Mouse (Mus musculus): ENCODE measurements around the gene Renbp. TPM values are rescaled to one million over a fixed set of nuclear protein-coding genes. Genes with fewer than 3 reads are reported as not detected.
A peak's percentile ranks its signal among the peaks of the same experiment; 100 is the strongest.

Gene Renbp
- polyA plus RNA-seq, 1 experiment from 2014 or later, result 788 TPM

GRCm38 (mm10) chrX:73952603-73953002 lies 22.0 kb upstream of the Renbp start:
- Histone ChIP-seq H3K4me3 (ENCODE audit: low read depth, low read length) (no peak overlapping the region), H3K9ac (ENCODE audit: low read depth, low read length) (no peak overlapping the region), H3K27ac (ENCODE audit: low read depth, low read length) (no peak overlapping the region), H3K4me1 (replicated peaks; ENCODE audit: control insufficient read depth, insufficient read depth, low read length) (no peaks in the 10 kb centered on the region), H3K9me3 (ENCODE audit: control insufficient read depth) (no peaks in the 10 kb centered on the region), H3K4me2 (replicated peaks; ENCODE audit: low read depth) (no peak overlapping the region), H3K27me3 (replicated peaks; ENCODE audit: control insufficient read depth, insufficient read depth, low read length) (no peaks in the 10 kb centered on the region), H3K36me3 (ENCODE audit: control insufficient read depth, insufficient read depth) (peaks cover 65% of the 10 kb centered on the region)
- WGBS, result 87% methylated on average over 5 of the region's 5 CpGs
- no peak for TF ChIP-seq CTCF (IDR thresholded peaks at IDR 0.05; ENCODE audit: low read depth)
- ATAC-seq, result no peak

- ATAC-seq, result no peak
- H3K36me3 ChIP-seq (ENCODE audit: control insufficient read depth, insufficient read depth), result peaks cover 65% of the 10 kb centered on the region
- H3K27ac ChIP-seq (ENCODE audit: low read depth, low read length), result no peak overlapping the region
- 95% methylated on average over 10 of the region's 10 CpGs for WGBS
- no peaks in the 10 kb centered on the region for H3K9me3 ChIP-seq (ENCODE audit: control insufficient read depth)
- no peak for TF ChIP-seq CTCF (IDR thresholded peaks at IDR 0.05; ENCODE audit: low read depth)
- no peaks in the 10 kb centered on the region for H3K27me3 ChIP-seq (replicated peaks; ENCODE audit: control insufficient read depth, insufficient read depth, low read length)
- H3K9ac ChIP-seq (ENCODE audit: low read depth, low read length), result no peak overlapping the region
- H3K4me2 ChIP-seq (replicated peaks; ENCODE audit: low read depth), result no peak overlapping the region
- no peak overlapping the region for H3K4me3 ChIP-seq (ENCODE audit: low read depth, low read length)
- H3K4me1 ChIP-seq (replicated peaks; ENCODE audit: control insufficient read depth, insufficient read depth, low read length), result no peaks in the 10 kb centered on the region
Observed at GRCm38 (mm10) chrX:73949341-73949740, 18.7 kb upstream of the Renbp start.

GRCm38 (mm10) chrX:73948647-73949046 lies 18.0 kb upstream of the Renbp start:
- WGBS, result 33% methylated on average over 4 of the region's 4 CpGs
- Histone ChIP-seq H3K4me2 (replicated peaks; ENCODE audit: low read depth) (no peak overlapping the region), H3K27ac (ENCODE audit: low read depth, low read length) (no peak overlapping the region), H3K36me3 (ENCODE audit: control insufficient read depth, insufficient read depth) (peaks cover 69% of the 10 kb centered on the region), H3K9me3 (ENCODE audit: control insufficient read depth) (no peaks in the 10 kb centered on the region), H3K4me1 (replicated peaks; ENCODE audit: control insufficient read depth, insufficient read depth, low read length) (no peaks in the 10 kb centered on the region), H3K27me3 (replicated peaks; ENCODE audit: control insufficient read depth, insufficient read depth, low read length) (no peaks in the 10 kb centered on the region), H3K9ac (ENCODE audit: low read depth, low read length) (no peak overlapping the region), H3K4me3 (ENCODE audit: low read depth, low read length) (no peak overlapping the region)
- peak; percentile 91 for TF ChIP-seq CTCF (IDR thresholded peaks at IDR 0.05; ENCODE audit: low read depth)
- peak; percentile 55 for ATAC-seq

- no peak overlapping the region for H3K4me3 ChIP-seq (ENCODE audit: low read depth, low read length)
- H3K9me3 ChIP-seq (ENCODE audit: control insufficient read depth), result no peaks in the 10 kb centered on the region
- H3K27me3 ChIP-seq (replicated peaks; ENCODE audit: control insufficient read depth, insufficient read depth, low read length), result no peaks in the 10 kb centered on the region
- H3K27ac ChIP-seq (ENCODE audit: low read depth, low read length), result no peak overlapping the region
- H3K4me1 ChIP-seq (replicated peaks; ENCODE audit: control insufficient read depth, insufficient read depth, low read length), result no peaks in the 10 kb centered on the region
- no peak for TF ChIP-seq CTCF (IDR thresholded peaks at IDR 0.05; ENCODE audit: low read depth)
- no peak overlapping the region for H3K4me2 ChIP-seq (replicated peaks; ENCODE audit: low read depth)
- ATAC-seq, result no peak
- H3K9ac ChIP-seq (ENCODE audit: low read depth, low read length), result no peak overlapping the region
- H3K36me3 ChIP-seq (ENCODE audit: control insufficient read depth, insufficient read depth), result peaks cover 60% of the 10 kb centered on the region
- WGBS, result 63% methylated on average over 6 of the region's 6 CpGs
Observed at GRCm38 (mm10) chrX:73946896-73947295, 16.2 kb upstream of the Renbp start.

- WGBS, result 54% methylated on average over 2 of the region's 2 CpGs
- peak; percentile 87 for ATAC-seq
- 0 out of 2 replicates have a peak overlapping the region, but pooled peaks have one; percentile 46 for H3K27ac ChIP-seq (ENCODE audit: low read depth, low read length)
Observed at GRCm38 (mm10) chrX:73942294-73942693, 11.6 kb upstream of the Renbp start.

GRCm38 (mm10) chrX:73941860-73942259 lies 11.2 kb upstream of the Renbp start:
- no peak overlapping the region for H3K4me2 ChIP-seq (replicated peaks; ENCODE audit: low read depth)
- no peaks in the 10 kb centered on the region for H3K4me1 ChIP-seq (replicated peaks; ENCODE audit: control insufficient read depth, insufficient read depth, low read length)
- TF ChIP-seq CTCF (IDR thresholded peaks at IDR 0.05; ENCODE audit: low read depth), result no peak
- WGBS, result 54% methylated on average over 2 of the region's 2 CpGs
- peak; percentile 64 for ATAC-seq
- H3K9ac ChIP-seq (ENCODE audit: low read depth, low read length), result no peak overlapping the region
- H3K27ac ChIP-seq (ENCODE audit: low read depth, low read length), result peak overlapping the region; percentile 64; the same call in 1 of the 2 replicates
- no peak overlapping the region for H3K4me3 ChIP-seq (ENCODE audit: low read depth, low read length)
- H3K36me3 ChIP-seq (ENCODE audit: control insufficient read depth, insufficient read depth), result peaks cover 21% of the 10 kb centered on the region
- H3K9me3 ChIP-seq (ENCODE audit: control insufficient read depth), result no peaks in the 10 kb centered on the region
- no peaks in the 10 kb centered on the region for H3K27me3 ChIP-seq (replicated peaks; ENCODE audit: control insufficient read depth, insufficient read depth, low read length)

More at GRCm38 (mm10) chrX:73942294-73942693, 11.6 kb upstream of the Renbp start:
- no peak overlapping the region for H3K4me3 ChIP-seq (ENCODE audit: low read depth, low read length)
- TF ChIP-seq CTCF (IDR thresholded peaks at IDR 0.05; ENCODE audit: low read depth), result no peak
- no peaks in the 10 kb centered on the region for H3K4me1 ChIP-seq (replicated peaks; ENCODE audit: control insufficient read depth, insufficient read depth, low read length)
- no peaks in the 10 kb centered on the region for H3K9me3 ChIP-seq (ENCODE audit: control insufficient read depth)
- H3K4me2 ChIP-seq (replicated peaks; ENCODE audit: low read depth), result no peak overlapping the region
- H3K9ac ChIP-seq (ENCODE audit: low read depth, low read length), result no peak overlapping the region
- H3K36me3 ChIP-seq (ENCODE audit: control insufficient read depth, insufficient read depth), result peaks cover 24% of the 10 kb centered on the region
- H3K27me3 ChIP-seq (replicated peaks; ENCODE audit: control insufficient read depth, insufficient read depth, low read length), result no peaks in the 10 kb centered on the region

- H3K27me3 ChIP-seq (replicated peaks; ENCODE audit: control insufficient read depth, insufficient read depth, low read length), result no peaks in the 10 kb centered on the region
- ATAC-seq, result peak; percentile 65
- no peak for TF ChIP-seq CTCF (IDR thresholded peaks at IDR 0.05; ENCODE audit: low read depth)
- no peak overlapping the region for H3K4me2 ChIP-seq (replicated peaks; ENCODE audit: low read depth)
- 0 out of 2 replicates have a peak, but pooled peaks cover 6% of the 10 kb centered on the region for H3K36me3 ChIP-seq (ENCODE audit: control insufficient read depth, insufficient read depth)
- H3K27ac ChIP-seq (ENCODE audit: low read depth, low read length), result no peak overlapping the region
- no peaks in the 10 kb centered on the region for H3K4me1 ChIP-seq (replicated peaks; ENCODE audit: control insufficient read depth, insufficient read depth, low read length)
- 48% methylated on average over 2 of the region's 2 CpGs for WGBS
- no peaks in the 10 kb centered on the region for H3K9me3 ChIP-seq (ENCODE audit: control insufficient read depth)
- H3K9ac ChIP-seq (ENCODE audit: low read depth, low read length), result no peak overlapping the region
- H3K4me3 ChIP-seq (ENCODE audit: low read depth, low read length), result no peak overlapping the region
Observed at GRCm38 (mm10) chrX:73931871-73932270, 1.2 kb upstream of the Renbp start.
